Mouse (Mus musculus): Measurements from ENCODE around the gene 1110004F10Rik. TPM values are rescaled to one million over a fixed set of nuclear protein-coding genes. Genes with fewer than 3 reads are reported as not detected.

The 1110004F10Rik gene
- total RNA-seq (2021), result 100 to 1,000 TPM; 107 to 114 TPM
- long read RNA-seq, experiment 1, transcript 1110004F10Rik-201 (5 exons, 1,479 nt), result major isoform, 298 of 323 reads
- long read RNA-seq, experiment 1, partial matches to known transcripts, result 2 of 323 reads
- long read RNA-seq, experiment 1, other reads (novel, unspliced or antisense), result 16 of 323 reads
- long read RNA-seq, experiment 2, transcript 1110004F10Rik-201 (5 exons, 1,479 nt), result major isoform, 188 of 203 reads
- long read RNA-seq, experiment 2, partial matches to known transcripts, result 5 of 203 reads
- long read RNA-seq, experiment 2, other reads (novel, unspliced or antisense), result 8 of 203 reads

GRCm38 (mm10) chr7:116039196-116039537, at the start of gene 1110004F10Rik:
TSS of gene 1110004F10Rik (plus strand) at chr7:116039397.
- intact Hi-C loops (cut with DNase I), result loop anchor here (10.0 kb wide), 1 partner anchor 284 kb away; no protein-coding TSS in a partner anchor
- no peak for DNase-seq (ENCODE audit: low spot score in 2 of 2)

GRCm38 (mm10) chr7:116002726-116003125, 36.5 kb upstream of the 1110004F10Rik start:
- intact Hi-C loops (cut with DNase I), result no loop called here
- DNase-seq (ENCODE audit: low spot score in 2 of 2), result no peak

DNA sequence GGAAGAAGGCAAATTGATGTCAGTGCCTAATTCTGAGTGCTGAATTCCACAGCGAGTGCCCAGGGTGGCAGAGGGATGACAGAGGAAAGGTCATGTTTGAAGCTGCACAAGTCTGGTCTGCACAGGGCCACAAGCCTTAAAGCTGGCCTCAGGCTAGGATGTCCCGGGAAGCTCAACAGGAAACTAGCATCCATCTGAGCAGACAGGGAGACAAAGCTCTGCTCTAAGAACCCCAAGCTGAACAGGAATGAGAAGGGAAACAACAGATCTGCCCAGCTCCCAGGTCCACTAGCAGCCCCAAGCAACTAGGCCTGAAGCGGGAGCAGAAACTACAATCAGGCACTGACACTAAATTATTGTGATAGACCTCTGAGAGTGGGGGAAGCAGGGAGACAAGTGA, 9.2 kb upstream of the 1110004F10Rik start:
- DNase-seq (ENCODE audit: low spot score in 2 of 2), result no peak
- intact Hi-C loops (cut with DNase I), result loop anchor here (5.0 to 10.0 kb wide), 4 partner anchors 208 to 663 kb away; no protein-coding TSS in a partner anchor

DNA sequence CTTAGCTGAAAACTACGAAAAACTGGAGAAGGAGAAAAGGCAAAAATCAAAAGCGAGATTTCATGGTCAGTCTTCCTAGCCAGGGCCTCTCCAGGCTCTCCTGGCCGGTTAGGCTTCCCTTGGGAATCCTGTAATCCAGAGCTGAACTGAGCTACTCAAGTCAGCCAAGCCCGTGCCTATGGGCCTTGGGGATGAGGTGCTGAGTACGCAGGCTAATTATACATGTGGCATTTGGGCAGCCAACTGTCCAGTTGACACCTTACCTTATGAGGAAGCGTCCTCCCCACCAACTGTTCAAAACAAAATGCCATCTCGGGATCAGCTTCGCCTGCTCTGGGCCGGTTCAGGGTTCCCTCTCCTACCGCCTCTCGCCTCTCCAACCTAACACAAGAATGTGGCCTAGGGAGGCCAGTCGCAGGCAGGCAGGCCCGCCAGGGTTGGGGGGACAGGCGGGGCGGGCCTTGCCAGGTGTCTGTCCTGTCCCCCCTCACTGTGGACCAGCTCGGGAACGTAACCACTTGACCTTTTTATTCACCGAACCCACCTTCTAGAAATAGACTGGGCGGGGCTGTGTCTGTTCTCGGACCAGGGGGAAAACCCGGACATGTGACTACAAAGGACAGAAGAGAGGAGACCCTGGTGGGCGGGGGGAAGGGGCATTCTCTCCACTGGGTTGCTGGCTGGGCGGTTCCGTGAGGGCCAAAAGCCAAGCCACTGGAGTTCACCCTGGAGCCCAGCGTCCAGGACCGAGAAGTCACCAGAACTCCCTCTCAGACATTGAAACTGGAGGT, 8.4 kb upstream of the 1110004F10Rik start:
- no peak for DNase-seq (ENCODE audit: low spot score in 2 of 2)
- intact Hi-C loops (cut with DNase I), result loop anchor here (5.0 to 10.0 kb wide), 4 partner anchors 208 to 663 kb away; no protein-coding TSS in a partner anchor

- no peak for DNase-seq (ENCODE audit: low spot score in 2 of 2)
- intact Hi-C loops (cut with DNase I), result loop anchor here (5.0 to 10.0 kb wide), 4 partner anchors 209 to 664 kb away; no protein-coding TSS in a partner anchor
Observed at GRCm38 (mm10) chr7:116031388-116031717, 7.8 kb upstream of the 1110004F10Rik start.

GRCm38 (mm10) chr7:116031718-116032595, 7.2 kb upstream of the 1110004F10Rik start:
- no peak for DNase-seq (ENCODE audit: low spot score in 2 of 2)
- intact Hi-C loops (cut with DNase I), result loop anchor here (2.0 to 10.0 kb wide), 5 partner anchors 210 to 815 kb away; no protein-coding TSS in a partner anchor

GRCm38 (mm10) chr7:116032596-116033307, 6.4 kb upstream of the 1110004F10Rik start:
- intact Hi-C loops (cut with DNase I), result loop anchor here (2.0 to 10.0 kb wide), 5 partner anchors 210 to 816 kb away; no protein-coding TSS in a partner anchor
- peak; percentile 72 to 82 for DNase-seq (ENCODE audit: low spot score in 2 of 2)

- peak in 1 of 2 experiments; percentile 37 for DNase-seq (ENCODE audit: low spot score in 2 of 2)
- intact Hi-C loops (cut with DNase I), result loop anchor here (2.0 to 10.0 kb wide), 5 partner anchors 211 to 817 kb away; no protein-coding TSS in a partner anchor
Observed at GRCm38 (mm10) chr7:116033371-116034241, 5.6 kb upstream of the 1110004F10Rik start.

GRCm38 (mm10) chr7:116034282-116034758, 4.9 kb upstream of the 1110004F10Rik start:
- intact Hi-C loops (cut with DNase I), result loop anchor here (5.0 to 10.0 kb wide), 4 partner anchors 212 to 667 kb away; no protein-coding TSS in a partner anchor

DNA sequence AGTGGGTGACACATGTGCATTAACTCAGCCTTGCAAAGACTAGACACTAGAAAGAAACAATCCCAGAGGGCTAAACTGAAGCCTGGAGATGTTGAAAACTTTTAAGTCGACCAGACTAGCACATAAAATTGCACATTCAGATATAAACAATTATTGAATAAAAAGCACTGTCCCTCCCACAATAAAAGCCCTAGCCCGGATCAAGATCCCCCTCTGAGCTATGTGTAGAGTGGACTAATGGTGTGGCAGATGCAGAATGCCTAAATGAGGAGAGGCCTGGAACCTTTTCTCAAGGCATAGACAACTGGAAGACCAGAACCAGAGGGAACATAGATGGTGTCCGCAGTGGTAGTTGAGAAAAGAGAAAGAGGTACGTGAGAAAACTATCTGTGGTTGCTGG, 3.7 kb upstream of the 1110004F10Rik start:
- intact Hi-C loops (cut with DNase I), result loop anchor here (10.0 kb wide), 1 partner anchor 281 kb away; no protein-coding TSS in a partner anchor

More at GRCm38 (mm10) chr7:116034282-116034758, 4.9 kb upstream of the 1110004F10Rik start:
- no peak for DNase-seq (ENCODE audit: low spot score in 2 of 2)

GRCm38 (mm10) chr7:116036591-116037555, 2.3 kb upstream of the 1110004F10Rik start:
- DNase-seq (ENCODE audit: low spot score in 2 of 2), result no peak
- intact Hi-C loops (cut with DNase I), result loop anchor here (10.0 kb wide), 1 partner anchor 282 kb away; no protein-coding TSS in a partner anchor

More for the DNA sequence above, 3.7 kb upstream of the 1110004F10Rik start:
- no peak for DNase-seq (ENCODE audit: low spot score in 2 of 2)

- no peak for DNase-seq (ENCODE audit: low spot score in 2 of 2)
- intact Hi-C loops (cut with DNase I), result loop anchor here (10.0 kb wide), 1 partner anchor 283 kb away; no protein-coding TSS in a partner anchor
Observed at GRCm38 (mm10) chr7:116038024-116038423, 1.2 kb upstream of the 1110004F10Rik start.

GRCm38 (mm10) chr7:116038511-116038910, 686 bp upstream of the 1110004F10Rik start, which contains the start of gene Sox6:
TSS of gene Sox6 (minus strand) at chr7:116038796.
- DNase-seq (ENCODE audit: low spot score in 2 of 2), result no peak
- intact Hi-C loops (cut with DNase I), result loop anchor here (10.0 kb wide), 1 partner anchor 284 kb away; no protein-coding TSS in a partner anchor

DNA sequence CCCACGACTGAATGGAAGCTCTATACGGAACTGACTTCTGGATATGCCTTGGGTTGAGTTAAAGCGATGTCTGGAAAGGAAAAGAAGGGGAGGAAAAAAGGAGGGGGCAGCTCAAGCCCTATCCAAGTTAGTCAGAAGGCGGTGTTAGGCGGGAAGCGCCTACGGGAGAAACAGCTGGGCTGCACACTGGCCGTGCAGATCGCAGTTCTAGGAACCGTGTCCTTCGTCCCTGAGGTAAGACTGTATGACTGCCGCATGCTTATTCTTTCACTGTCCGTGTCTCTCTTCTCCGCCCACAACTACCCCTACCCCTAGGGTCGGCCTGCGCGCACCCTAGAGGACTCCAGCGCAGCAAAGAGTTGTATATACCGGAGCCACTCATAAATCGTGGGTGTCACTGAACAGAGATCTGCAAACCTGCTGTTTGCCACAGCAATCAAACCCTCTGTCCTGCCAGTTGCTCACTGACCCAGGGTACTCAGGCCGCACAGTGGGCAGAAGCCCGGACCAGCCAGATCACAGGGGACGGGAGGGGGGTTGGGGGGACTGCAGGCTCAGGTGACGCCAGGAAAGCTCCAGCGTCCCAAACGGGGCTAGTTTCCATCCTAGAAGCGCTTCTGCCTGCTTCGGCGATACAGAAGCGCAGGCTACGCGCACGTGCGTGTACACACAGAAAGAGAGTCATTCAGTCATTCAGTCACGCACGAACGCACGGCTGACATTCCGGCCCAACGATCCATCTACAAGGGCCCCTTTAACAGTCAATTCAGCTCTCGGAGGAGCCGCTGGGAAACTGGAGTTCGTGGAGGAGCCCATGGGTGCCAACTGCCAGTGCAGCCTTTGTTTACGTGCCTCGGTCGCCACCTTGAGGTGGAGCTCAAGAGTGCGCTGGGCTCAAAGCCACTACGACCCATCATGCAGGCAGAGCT, 605 bp downstream of the 1110004F10Rik start:
- peak; percentile 90 for DNase-seq (ENCODE audit: low spot score in 2 of 2)

More for the DNA sequence above, 605 bp downstream of the 1110004F10Rik start:
- intact Hi-C loops (cut with DNase I), result loop anchor here (5.0 to 10.0 kb wide), 3 partner anchors 285 to 1168 kb away; no protein-coding TSS in a partner anchor

All from left cerebral cortex, postnatal 14 days (tissue).